Mouse (Mus musculus): Measurements from ENCODE around the gene Panx3. TPM values are rescaled to one million over a fixed set of nuclear protein-coding genes. Genes with fewer than 3 reads are reported as not detected.

The Panx3 gene
- not detected for polyA plus RNA-seq (2017; shearing (Covaris generic))

DNA sequence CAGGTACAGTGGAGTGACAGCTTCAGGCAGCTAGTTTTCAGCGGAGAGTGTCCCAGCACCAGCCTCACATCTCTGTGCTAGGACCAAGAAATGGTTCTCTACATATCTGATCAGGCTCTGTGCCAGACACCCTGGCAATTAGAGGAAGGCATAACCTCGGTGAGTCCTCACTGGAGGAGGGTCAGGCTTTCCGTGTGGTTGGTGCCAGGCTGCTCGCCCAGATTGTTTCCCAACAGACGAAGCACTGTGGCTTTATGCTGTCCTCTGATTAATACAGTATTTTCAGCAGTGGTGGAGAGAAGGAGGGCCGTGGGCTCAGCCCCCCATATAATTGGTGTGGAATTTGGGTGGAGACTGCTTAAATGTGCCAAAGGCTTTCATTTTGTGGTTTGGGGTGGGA is at the start of gene Panx3:
Gene Panx3, minus strand, starts transcription at position 121 of the 400 bp plus-strand sequence.

DNA sequence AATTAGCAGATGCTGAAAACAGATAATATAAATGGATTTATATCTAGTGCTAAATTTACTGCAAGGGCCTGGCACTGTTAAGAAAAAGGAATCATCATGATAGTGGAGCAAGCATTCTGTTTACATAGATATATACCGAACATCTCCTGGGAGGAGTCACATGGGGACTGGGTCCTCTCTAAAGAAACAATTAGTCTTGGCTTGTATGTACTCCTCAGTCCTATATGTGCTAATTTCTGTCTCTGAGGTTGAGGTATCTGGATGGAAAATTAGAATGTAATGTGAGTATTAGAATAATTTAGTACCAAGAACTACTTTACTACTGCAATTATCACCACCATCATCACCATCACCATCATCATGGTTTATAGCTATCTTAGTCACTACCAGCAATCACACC is 47.1 kb upstream of the Panx3 start, which contains the start of gene Olfr160:
Gene Olfr160, minus strand, starts transcription at position 101 of the 400 bp plus-strand sequence.

DNA sequence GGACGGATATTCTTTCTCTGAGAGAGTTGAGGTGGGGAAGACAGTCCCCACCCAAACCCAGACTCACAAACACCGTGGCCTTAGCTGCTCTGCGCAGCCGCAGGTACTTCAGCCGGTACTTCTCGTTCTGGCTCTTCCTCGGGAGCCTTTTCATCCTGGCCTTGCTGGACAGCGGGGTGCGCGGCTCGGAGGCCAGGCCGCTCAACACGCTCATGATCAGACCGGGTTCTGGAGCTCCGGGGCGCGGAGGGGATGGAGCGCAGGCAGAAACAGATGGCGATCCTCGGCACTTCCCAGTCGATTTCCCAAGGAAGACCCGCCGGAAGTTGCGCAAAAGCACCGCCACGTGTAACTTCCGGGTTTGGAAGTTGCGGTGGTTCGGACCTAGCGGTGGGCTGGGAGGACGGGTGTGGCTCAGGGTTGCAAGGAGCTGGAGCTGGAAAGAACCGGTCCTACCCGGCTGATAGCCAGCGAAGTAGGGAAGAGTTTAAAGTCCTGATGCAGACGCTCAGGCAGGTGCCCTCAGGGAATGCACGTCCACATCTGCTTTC is 12.0 kb downstream of the Panx3 start, which contains the start of gene Tbrg1:
Gene Tbrg1, minus strand, starts transcription at position 382 of the 551 bp plus-strand sequence.

DNA sequence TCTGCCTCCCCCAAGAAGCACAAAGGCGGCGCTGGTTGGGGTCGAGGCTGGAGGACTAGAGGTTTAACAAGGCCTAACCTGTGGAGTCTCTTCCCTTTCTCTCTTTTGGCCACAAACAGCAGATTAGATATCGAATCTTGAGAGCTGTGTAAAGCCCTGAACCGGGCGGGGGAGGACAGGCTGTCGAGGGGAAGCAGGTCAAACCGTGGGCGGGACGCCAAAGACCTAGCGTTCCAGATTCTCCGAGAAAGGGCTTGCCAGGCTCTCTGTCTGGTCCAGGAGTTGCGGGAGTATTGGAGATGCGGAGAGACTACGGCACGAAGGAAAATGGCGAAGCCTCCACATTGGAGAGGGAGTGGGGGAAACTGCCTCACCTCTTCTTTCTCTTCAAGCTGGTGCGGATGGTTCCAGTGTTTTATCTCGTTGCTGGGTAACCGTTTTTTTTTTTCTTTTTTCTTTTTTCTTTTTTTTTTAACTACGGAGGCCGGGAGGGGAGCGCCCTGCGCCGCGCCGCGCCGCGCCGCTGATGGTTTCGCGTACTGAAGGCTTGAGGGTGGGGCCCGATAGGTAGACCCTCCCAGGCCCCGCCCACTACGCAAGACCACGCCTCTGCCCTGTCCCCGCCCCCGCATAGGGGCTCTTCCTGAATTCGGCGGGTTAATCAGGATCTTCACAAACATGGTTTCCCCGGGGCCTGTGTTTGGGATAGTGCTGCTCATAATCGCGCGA is 55.7 kb downstream of the Panx3 start, which contains the start of gene Spa17:
Gene Spa17, minus strand, starts transcription at position 541 of the 729 bp plus-strand sequence.

Other genes starting within 250 kb of the Panx3 start
- not detected for gene Robo3, start 236.0 kb downstream of the Panx3 start, polyA plus RNA-seq (2017; shearing (Covaris generic))
- 7.8 TPM for gene Msantd2, start 179.9 kb downstream of the Panx3 start, polyA plus RNA-seq (2017; shearing (Covaris generic))
- gene Esam, start 141.2 kb downstream of the Panx3 start, polyA plus RNA-seq (2017; shearing (Covaris generic)), result not detected
- not detected for gene Vsig2, start 130.0 kb downstream of the Panx3 start, polyA plus RNA-seq (2017; shearing (Covaris generic))
- 5.1 TPM for gene Nrgn, start 116.3 kb downstream of the Panx3 start, polyA plus RNA-seq (2017; shearing (Covaris generic))
- gene Siae, start 113.5 kb downstream of the Panx3 start, polyA plus RNA-seq (2017; shearing (Covaris generic)), result 28.9 TPM
- gene Spa17, start 55.5 kb downstream of the Panx3 start, polyA plus RNA-seq (2017; shearing (Covaris generic)), result not detected
- 168 TPM for gene Tbrg1, start 11.9 kb downstream of the Panx3 start, polyA plus RNA-seq (2017; shearing (Covaris generic))
- gene Olfr160, start 47.0 kb upstream of the Panx3 start, polyA plus RNA-seq (2017; shearing (Covaris generic)), result not detected
- not detected for gene Olfr874, start 75.9 kb upstream of the Panx3 start, polyA plus RNA-seq (2017; shearing (Covaris generic))
- gene Olfr875, start 102.6 kb upstream of the Panx3 start, polyA plus RNA-seq (2017; shearing (Covaris generic)), result not detected
- not detected for gene Olfr876, start 133.8 kb upstream of the Panx3 start, polyA plus RNA-seq (2017; shearing (Covaris generic))
- gene Olfr877, start 185.0 kb upstream of the Panx3 start, polyA plus RNA-seq (2017; shearing (Covaris generic)), result not detected
- gene Olfr145, start 227.5 kb upstream of the Panx3 start, polyA plus RNA-seq (2017; shearing (Covaris generic)), result not detected
- not detected for gene Olfr878, start 248.6 kb upstream of the Panx3 start, polyA plus RNA-seq (2017; shearing (Covaris generic))